Mouse (Mus musculus) cerebellum, postnatal 4 days (tissue): ENCODE results near the gene Kazn.

Source experiments
- DNase-seq, 2 experiments: peaks; one replicate each; pipeline ENCODE4 v3.0.0; 2022; ENCODE audit warnings: low spot score in 2 of 2, mixed read lengths in 1 of 2

Gene Kazn

GRCm38 (mm10) chr4:142163862-142164261 is 75.3 kb downstream of the Kazn start:
- no peak for DNase-seq

DNA sequence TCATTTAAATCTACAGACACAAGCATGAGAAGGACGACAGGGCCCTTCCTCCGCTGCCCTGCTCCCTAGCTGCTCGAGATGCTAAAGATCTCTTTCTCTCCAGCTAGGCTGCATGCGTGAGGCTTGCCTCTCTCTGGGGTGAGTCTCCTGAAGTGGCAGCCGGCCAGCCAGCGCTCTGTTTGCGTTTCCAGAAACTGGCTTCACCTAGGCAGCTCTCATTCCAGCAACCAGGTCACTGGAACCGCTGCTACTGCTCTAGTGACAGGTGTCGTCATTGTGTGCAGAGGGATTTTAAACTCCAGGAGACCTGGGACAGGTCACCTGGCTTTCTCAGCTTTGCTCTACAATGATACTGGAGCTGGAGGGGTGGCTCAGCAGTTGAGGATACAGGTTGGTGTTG is 76.5 kb downstream of the Kazn start:
- no peak for DNase-seq

- no peak for DNase-seq
These were observed 77.1 kb downstream of the Kazn start for GRCm38 (mm10) chr4:142162102-142162501.

- peak in 1 of 2 experiments; percentile 30 for DNase-seq
These were observed 79.2 kb downstream of the Kazn start for GRCm38 (mm10) chr4:142160041-142160440.

- peak in 1 of 2 experiments; percentile 47 for DNase-seq
These were observed 82.7 kb downstream of the Kazn start for GRCm38 (mm10) chr4:142156506-142156905.

DNA sequence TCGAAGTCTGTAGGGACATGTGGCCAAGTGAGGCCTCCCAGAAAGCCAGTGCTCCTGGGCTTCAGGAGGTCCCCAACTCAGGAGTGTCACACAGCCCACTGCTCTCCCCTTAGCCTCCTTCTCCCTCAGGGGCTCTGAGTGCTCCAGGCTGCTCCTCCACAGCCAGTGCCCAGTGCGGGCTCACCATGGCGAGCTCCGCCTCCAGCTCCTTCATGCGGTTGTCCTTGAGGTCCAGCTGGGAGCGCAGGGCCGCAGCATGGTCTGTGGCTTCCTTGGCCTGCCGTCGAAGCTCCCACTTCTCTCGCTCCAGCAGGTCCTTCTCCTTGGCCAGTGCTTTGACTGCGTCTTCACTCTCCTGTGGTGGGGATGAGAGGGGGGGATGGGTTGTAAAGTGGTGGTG is 85.0 kb downstream of the Kazn start:
- no peak for DNase-seq

GRCm38 (mm10) chr4:142153526-142153925 is 85.7 kb downstream of the Kazn start:
- peak; percentile 91 to 93 for DNase-seq

GRCm38 (mm10) chr4:142152733-142153422 is 86.3 kb downstream of the Kazn start:
- DNase-seq: no peak

- DNase-seq: no peak
These were observed 89.1 kb downstream of the Kazn start for GRCm38 (mm10) chr4:142150086-142150485.

DNA sequence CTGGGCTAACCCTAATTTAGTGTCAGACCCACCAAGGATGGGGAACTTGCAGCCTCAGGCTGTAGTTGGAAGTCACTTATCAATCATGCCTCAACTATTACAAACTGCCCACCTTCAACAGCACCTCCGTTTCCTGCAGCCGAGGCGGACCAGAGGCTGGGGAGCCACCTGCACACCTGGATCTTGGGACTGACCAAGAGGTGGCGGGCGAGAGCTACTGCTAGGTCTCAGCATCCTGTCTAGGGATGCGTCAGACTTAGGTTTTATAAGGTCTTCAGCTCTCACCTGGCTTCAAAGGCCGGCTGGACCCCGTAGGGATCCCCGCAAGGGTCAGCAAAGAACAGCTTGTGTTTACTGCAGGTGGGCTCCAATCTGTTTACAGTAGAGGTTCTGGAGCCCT is 90.0 kb downstream of the Kazn start:
- no peak for DNase-seq

- no peak for DNase-seq
These were observed 91.5 kb downstream of the Kazn start for GRCm38 (mm10) chr4:142147671-142148070.

DNA sequence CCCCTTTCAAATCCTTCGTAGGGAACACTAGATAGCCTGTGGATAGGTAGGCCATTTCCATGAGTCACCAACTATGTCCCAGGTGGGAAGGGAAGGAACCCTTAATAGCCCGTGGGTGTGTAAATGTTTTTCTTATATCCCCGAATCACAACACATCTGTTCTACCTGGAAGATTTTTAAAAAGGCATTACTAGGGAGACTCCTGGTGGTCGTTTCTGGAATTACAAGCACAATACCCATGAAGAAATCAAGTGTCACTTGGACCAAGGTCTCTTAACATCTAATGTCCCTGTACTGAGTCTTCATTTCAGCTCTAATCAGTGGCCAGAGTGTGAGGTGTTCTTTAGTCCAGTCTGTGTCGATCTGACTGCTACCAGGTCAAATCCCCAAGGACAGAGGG is 95.1 kb downstream of the Kazn start:
- DNase-seq: no peak

DNA sequence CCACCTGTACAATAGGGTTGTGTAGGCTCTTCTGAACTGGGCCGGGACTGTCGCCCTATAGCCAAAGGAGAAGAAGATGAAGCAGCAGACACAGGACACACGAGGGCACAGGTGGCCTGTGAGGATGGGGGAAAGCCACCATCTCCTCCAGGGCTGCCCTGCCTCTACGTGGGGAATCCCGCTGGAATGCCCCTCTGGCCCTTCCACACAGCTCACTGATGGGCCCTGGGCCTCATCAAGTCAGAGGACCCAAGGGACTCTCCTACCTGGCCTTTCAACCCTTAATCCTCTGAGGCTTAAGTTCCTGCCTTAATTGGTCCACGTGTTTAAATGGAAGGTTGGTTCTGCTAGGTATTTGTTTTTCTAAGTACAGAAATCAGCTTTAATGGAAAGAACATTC is 95.9 kb downstream of the Kazn start:
- DNase-seq: no peak

- no peak for DNase-seq
These were observed 99.5 kb downstream of the Kazn start for GRCm38 (mm10) chr4:142139729-142140128.

DNA sequence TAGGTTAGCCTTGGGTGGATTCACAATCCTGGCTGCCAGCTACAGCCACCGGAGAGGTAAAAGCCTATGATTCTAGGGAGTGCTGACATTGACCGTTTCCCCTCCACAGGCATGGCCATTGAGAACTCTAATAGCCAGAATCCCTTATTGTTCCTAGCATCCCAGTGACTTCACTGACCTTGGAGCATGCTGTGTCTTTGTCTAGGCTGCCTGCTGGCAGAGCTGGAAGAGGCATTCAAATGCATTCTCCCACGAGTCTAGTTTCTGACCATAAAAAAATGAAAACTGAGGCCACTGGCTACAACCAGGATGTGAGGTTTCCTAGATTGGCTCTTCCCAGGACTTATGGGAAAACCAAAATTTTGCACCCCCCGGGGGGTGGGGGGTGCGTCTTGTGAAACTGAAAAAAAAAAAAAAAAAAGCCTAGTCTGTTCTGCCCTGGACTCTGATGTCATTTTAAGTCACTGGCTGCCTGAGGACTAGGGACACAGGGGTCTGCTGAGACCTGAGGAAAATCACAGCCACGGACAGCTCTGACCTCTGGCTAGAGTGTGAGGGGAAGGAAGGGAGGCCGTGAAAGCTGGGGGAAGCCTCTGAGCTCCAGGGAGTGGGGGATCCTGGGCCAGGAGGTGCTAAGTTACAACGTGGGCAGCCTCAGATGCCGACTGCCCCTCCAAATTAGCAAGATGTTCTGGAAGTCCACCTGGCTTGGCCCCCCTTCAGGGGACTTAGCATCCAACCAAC is 100.7 kb downstream of the Kazn start:
- DNase-seq: no peak

GRCm38 (mm10) chr4:142136766-142137503 is 102.3 kb downstream of the Kazn start:
- DNase-seq: no peak

DNA sequence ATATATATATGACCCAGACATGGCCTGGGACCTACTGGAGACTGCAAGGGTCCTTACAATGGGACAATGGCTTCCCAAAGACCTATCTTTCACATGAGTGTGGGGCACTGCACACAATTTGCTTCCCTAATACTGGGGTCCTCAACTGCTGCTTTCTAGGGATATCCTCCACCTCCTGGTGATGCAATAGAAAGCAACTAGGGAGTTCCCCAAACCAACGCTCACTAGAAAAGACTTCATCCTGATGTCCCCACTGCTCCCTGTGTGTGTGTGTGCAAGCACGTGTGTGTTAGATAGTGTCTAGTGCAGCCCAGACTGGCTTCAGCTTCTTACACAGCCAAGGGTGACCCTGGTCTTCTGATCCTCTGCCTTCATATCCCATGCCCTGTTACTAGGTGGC is 103.7 kb downstream of the Kazn start:
- DNase-seq: no peak

GRCm38 (mm10) chr4:142130162-142130561 is 109.0 kb downstream of the Kazn start:
- no peak for DNase-seq

DNA sequence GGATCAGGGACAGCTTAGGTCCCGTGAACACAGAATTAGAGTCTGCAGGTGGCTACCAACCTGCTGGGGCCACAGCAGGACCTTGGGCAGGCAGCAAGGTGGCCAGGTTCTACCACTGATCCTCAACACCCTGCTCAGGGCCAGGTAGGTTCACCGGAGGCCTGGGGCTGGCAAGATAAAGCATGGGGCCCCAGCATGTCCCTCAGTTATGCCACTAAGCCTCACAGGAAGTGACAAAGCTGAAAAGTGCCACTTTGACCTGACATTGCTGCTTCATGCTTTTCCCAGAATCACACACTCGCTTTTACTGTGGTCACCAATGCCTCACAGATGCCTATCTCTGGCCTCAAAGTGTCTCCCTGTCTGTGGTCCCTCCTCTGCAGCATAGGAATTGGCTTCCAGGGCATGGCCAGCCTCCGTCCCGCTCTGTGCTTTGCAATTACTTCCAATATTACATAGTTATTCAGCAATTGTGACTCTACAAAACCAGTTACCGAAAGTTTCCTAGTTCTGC is 111.9 kb downstream of the Kazn start:
- DNase-seq: no peak

- DNase-seq: no peak
These were observed 112.4 kb downstream of the Kazn start for GRCm38 (mm10) chr4:142126641-142127274.

DNA sequence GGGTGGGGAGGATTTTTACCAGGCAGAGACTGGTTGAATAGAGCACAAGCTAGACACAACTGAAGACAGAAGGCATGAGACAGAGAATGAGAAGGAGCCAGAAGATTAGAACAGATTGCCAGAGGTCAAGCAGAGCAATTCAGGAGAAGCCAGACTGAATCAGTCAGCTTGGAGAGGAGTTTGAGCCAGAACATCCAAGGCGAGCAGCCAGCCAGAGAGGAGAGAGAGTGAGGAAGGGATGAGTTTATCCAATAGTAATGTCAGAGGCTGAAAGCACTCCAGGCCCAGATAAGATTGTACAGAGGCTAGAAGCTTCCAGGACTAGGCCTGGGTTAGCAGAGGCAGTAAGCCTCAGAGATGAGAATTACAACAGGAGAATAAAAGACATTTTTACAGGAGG is 118.0 kb downstream of the Kazn start:
- DNase-seq: no peak

- no peak for DNase-seq
These were observed 120.7 kb downstream of the Kazn start for GRCm38 (mm10) chr4:142118522-142118921.
